Mouse (Mus musculus) G1E (cell line): ENCODE measurements around the gene Sapcd1.

Experiments
- CTCF ChIP-seq: IDR thresholded peaks from 2 replicates; pipeline ENCODE4 v1.5.1; 2012; ENCODE audit warnings: low read depth, low read length, inconsistent platforms, mixed read lengths
- TAL1 ChIP-seq: conservative IDR thresholded peaks from 2 replicates; pipeline ENCODE4 v1.6.1; 2012; ENCODE audit warnings: low read depth, low read length, inconsistent platforms, mixed read lengths

GRCm38 (mm10) chr17:34979631-34980030 lies 48.2 kb downstream of the Sapcd1 start:
- no peak for TF ChIP-seq CTCF
- TF ChIP-seq TAL1 = no peak
